Mouse (Mus musculus): ENCODE data around the gene Gfm2. TPM values are rescaled to one million over a fixed set of nuclear protein-coding genes. Genes with fewer than 3 reads are reported as not detected.
A peak's percentile ranks its signal among the peaks of the same experiment; 100 is the strongest.

The Gfm2 gene
- polyA plus RNA-seq, 1 experiment from 2014 or later: 28.5 TPM

GRCm38 (mm10) chr13:97176731-97177130, 39.0 kb downstream of the Gfm2 start:
- WGBS (ENCODE audit: missing documents): 93% methylated on average over 5 of the region's 5 CpGs
- H3K4me3 ChIP-seq (ENCODE audit: inconsistent target): no peak overlapping the region
- H3K27ac ChIP-seq: no peak overlapping the region
- H3K36me3 ChIP-seq (ENCODE audit: inconsistent target): peaks cover 93% of the 10 kb centered on the region
- H3K79me2 ChIP-seq (ENCODE audit: inconsistent target): no peaks in the 10 kb centered on the region

DNA sequence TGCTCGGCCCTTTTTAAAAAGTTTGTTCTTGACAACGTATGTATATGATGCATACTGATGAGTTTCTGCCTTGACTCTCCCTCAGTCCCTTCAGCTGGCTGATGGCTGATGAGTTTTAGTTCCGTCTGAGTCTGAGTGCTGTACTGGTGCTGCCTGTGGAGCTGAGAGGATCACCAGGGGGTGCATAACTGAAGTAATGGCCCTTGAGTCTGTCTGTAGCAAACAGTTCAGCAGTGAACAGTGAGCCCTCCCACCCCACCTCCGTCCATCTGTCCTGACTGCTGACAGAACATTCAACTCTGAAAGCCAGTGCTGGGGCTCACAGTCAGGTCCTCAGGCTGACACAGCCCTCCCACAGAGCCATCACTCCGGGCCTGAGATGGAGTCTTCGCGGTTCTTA, 41.2 kb downstream of the Gfm2 start:
- no peaks in the 10 kb centered on the region for H3K79me2 ChIP-seq (ENCODE audit: inconsistent target)
- no peak overlapping the region for H3K4me3 ChIP-seq (ENCODE audit: inconsistent target)
- WGBS (ENCODE audit: missing documents): 97% methylated on average over 7 of the region's 7 CpGs
- H3K36me3 ChIP-seq (ENCODE audit: inconsistent target): peaks cover 93% of the 10 kb centered on the region
- no peak overlapping the region for H3K27ac ChIP-seq

DNA sequence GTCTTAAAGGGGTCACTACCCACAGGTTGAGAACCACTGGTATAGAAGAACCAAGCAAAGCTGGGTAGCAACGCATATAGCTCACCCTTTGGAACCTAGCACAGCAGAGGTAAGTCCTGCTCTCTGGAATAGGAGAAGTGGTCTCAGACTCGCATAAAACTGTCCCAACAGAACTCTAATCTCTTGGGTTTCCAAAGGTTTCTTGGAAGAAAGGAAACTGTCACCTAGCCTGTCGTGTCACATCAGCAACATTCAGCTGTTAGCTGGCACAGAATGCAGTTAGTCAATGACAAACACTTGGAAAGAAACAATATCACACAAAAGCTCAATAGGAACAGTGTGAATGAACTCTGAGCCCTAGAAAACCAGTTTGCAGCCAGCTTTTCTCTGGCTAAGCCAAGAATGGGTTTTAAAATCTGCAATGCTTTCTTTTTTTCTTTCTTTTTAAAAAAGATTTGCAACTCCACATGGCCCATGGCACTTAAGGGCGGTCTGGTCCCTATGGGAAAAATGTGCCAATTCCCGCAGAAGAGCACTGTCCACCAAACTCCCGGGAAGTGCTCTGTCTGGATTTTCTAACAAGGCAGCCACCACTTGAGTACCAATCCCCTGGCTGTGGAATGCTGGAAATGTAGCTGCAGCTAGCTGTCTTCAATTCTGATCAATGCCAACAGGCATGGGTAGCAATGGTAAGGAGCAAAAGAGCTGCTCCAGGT, 42.5 kb downstream of the Gfm2 start:
- WGBS (ENCODE audit: missing documents): 96% methylated on average over 6 of the region's 6 CpGs
- Histone ChIP-seq H3K36me3 (ENCODE audit: inconsistent target) (peaks cover 93% of the 10 kb centered on the region), H3K4me3 (ENCODE audit: inconsistent target) (no peak overlapping the region), H3K27ac (no peak overlapping the region), H3K79me2 (ENCODE audit: inconsistent target) (no peaks in the 10 kb centered on the region)

DNA sequence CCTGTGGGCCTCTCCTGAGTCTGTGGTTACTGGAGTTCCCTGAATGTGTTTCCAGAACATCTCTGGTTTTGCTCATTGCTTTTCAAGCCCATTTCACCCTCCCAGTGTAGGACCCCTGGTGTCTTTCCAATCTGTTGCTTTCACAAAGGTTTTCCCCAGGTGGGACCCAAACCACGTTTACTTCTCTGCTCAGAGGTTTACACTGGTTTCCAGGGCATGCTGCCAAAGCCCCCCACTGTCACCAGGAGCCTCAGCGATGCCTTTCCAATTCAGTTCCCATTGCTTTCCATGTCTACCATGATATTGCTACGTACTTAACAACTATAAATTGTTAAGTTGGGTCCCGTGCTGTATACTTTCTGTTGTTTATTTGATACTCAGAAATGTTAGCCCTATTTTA, 45.1 kb downstream of the Gfm2 start:
- H3K36me3 ChIP-seq (ENCODE audit: inconsistent target): peaks cover 84% of the 10 kb centered on the region
- 89% methylated on average over 4 of the region's 4 CpGs for WGBS (ENCODE audit: missing documents)
- H3K79me2 ChIP-seq (ENCODE audit: inconsistent target): no peaks in the 10 kb centered on the region; the same call in 1 of the 2 replicates
- H3K27ac ChIP-seq: no peak overlapping the region
- H3K4me3 ChIP-seq (ENCODE audit: inconsistent target): no peak overlapping the region

GRCm38 (mm10) chr13:97184168-97184567, 46.4 kb downstream of the Gfm2 start:
- Histone ChIP-seq H3K27ac (no peak overlapping the region), H3K4me3 (ENCODE audit: inconsistent target) (no peak overlapping the region), H3K36me3 (ENCODE audit: inconsistent target) (peaks cover 72% of the 10 kb centered on the region), H3K79me2 (ENCODE audit: inconsistent target) (no peaks in the 10 kb centered on the region; the same call in 1 of the 2 replicates)
- WGBS (ENCODE audit: missing documents): 97% methylated on average over 2 of the region's 2 CpGs

GRCm38 (mm10) chr13:97184656-97185055, 46.9 kb downstream of the Gfm2 start:
- Histone ChIP-seq H3K79me2 (ENCODE audit: inconsistent target) (no peaks in the 10 kb centered on the region; the same call in 1 of the 2 replicates), H3K4me3 (ENCODE audit: inconsistent target) (no peak overlapping the region), H3K27ac (no peak overlapping the region), H3K36me3 (ENCODE audit: inconsistent target) (peaks cover 70% of the 10 kb centered on the region)
- 94% methylated on average over 5 of the region's 5 CpGs for WGBS (ENCODE audit: missing documents)

DNA sequence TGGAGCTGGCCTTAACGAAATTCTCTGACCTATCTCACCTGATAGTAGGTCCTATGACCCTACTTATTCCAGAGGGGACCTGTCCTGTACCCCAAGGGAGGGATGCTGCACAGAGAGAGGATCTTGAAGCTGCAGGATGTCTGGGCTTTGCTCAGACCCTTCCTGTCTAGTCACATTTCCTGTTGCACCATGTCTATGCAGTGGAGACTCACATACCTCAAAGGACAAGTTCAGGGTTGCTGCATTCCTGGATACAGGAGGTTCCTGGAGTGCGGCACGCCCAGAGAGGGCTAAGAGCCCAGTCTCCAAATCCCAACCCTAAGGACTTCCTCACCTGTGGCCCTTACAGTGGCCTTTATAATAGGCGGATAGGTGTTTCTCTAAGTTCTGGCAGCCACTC, 48.6 kb downstream of the Gfm2 start:
- H3K27ac ChIP-seq: no peak overlapping the region
- no peaks in the 10 kb centered on the region; the same call in 1 of the 2 replicates for H3K79me2 ChIP-seq (ENCODE audit: inconsistent target)
- no peak overlapping the region for H3K4me3 ChIP-seq (ENCODE audit: inconsistent target)
- peaks cover 65% of the 10 kb centered on the region for H3K36me3 ChIP-seq (ENCODE audit: inconsistent target)
- WGBS (ENCODE audit: missing documents): 88% methylated on average over 4 of the region's 4 CpGs

DNA sequence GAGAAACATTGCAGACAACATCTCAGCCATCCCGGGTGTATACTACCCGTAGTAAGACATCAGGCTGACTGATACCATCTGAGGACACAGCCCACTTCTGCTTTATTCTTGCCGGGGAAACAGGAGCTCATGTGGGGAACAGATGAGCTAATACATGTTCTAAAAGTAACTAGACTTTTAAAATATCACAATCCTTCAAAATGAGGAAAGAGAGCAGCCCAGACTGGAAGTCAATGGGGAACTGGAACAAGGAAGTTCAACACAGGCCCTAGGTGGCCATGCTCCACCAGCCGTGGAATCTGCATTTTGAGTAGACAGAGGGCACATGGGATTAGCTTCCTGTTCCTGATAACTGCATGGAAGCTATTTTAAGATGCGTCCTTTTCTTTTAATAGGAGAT, 50.0 kb downstream of the Gfm2 start:
- WGBS (ENCODE audit: missing documents): 0% methylated on average over 5 of the region's 5 CpGs
- H3K27ac ChIP-seq: peak overlapping the region; percentile 69
- H3K36me3 ChIP-seq (ENCODE audit: inconsistent target): peaks cover 59% of the 10 kb centered on the region
- H3K4me3 ChIP-seq (ENCODE audit: inconsistent target): no peak overlapping the region
- peaks cover 5% of the 10 kb centered on the region; the same call in 1 of the 2 replicates for H3K79me2 ChIP-seq (ENCODE audit: inconsistent target)

GRCm38 (mm10) chr13:97192649-97193048, 54.9 kb downstream of the Gfm2 start:
- Histone ChIP-seq H3K79me2 (ENCODE audit: inconsistent target) (peaks cover 53% of the 10 kb centered on the region), H3K4me3 (ENCODE audit: inconsistent target) (no peak overlapping the region), H3K27ac (no peak overlapping the region), H3K36me3 (ENCODE audit: inconsistent target) (peaks cover 23% of the 10 kb centered on the region)
- 98% methylated on average over 11 of the region's 11 CpGs for WGBS (ENCODE audit: missing documents)

DNA sequence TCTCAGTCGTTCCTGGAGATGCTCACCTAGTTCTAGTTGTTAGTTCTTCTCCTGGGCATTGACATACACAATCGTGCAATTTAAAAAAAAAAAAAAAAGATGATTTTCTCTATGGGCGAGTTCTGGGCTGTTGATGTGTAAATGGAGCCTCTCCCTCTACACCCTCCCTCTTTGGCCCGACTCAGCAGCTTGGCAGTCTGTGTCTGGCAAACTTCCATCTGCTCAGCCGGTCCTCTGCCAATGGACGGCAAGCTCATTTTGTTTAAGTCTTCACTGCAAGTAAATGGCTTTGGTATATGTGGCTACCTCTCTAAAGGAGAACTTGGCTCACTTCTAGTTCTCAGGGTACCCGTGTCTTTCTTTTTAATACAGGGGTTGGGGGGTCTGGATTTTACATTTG, 55.7 kb downstream of the Gfm2 start:
- no peak overlapping the region for H3K27ac ChIP-seq
- H3K79me2 ChIP-seq (ENCODE audit: inconsistent target): peaks cover 55% of the 10 kb centered on the region
- 73% methylated on average over 7 of the region's 7 CpGs for WGBS (ENCODE audit: missing documents)
- H3K4me3 ChIP-seq (ENCODE audit: inconsistent target): no peak overlapping the region
- H3K36me3 ChIP-seq (ENCODE audit: inconsistent target): peaks cover 23% of the 10 kb centered on the region

DNA sequence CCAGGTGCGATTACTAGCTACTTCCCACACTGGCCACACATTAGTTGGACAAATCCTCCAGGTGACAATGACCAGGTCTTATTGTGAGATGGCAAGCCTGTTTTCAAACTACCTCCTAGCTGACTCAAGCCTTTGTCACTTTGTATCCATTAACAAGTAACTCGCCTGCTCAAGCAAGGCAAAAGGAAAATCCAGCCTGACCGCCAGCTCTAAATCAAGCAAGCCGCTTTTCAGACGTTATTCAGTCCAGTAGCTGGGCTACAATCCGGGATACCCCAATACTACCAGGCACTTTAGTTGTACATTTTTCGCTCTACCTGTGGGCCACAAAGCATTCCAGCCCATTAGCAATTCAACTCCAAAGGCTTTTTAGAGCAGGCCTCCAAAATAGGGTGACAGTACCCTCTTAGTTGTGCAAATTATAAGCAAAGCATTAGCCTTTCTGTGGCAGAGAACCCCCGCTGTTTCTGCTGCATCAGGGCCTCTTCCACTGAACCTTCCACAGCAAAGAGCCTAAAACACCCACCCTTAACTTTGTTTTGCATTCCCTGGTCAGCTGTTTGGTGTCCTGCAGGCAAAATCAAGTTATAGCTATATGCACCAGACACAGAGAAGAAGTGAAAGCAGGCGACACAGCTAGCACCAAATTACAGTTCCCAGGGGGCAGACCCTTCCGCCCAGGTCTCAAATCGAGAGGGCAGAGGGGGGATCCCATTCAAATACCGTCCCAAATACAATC, 58.6 kb downstream of the Gfm2 start:
- Histone ChIP-seq H3K79me2 (ENCODE audit: inconsistent target) (peaks cover 55% of the 10 kb centered on the region), H3K36me3 (ENCODE audit: inconsistent target) (peaks cover 7% of the 10 kb centered on the region; the same call in 1 of the 2 replicates), H3K27ac (peak overlapping the region; percentile 65), H3K4me3 (ENCODE audit: inconsistent target) (peak overlapping the region; percentile 69)
- 75% methylated on average over 12 of the region's 12 CpGs for WGBS (ENCODE audit: missing documents)

- Histone ChIP-seq H3K27ac (peak overlapping the region; percentile 65), H3K4me3 (ENCODE audit: inconsistent target) (peak overlapping the region; percentile 69), H3K36me3 (ENCODE audit: inconsistent target) (peaks cover 3% of the 10 kb centered on the region; the same call in 1 of the 2 replicates), H3K79me2 (ENCODE audit: inconsistent target) (peaks cover 52% of the 10 kb centered on the region)
- 60% methylated on average over 2 of the region's 2 CpGs for WGBS (ENCODE audit: missing documents)
Observed at GRCm38 (mm10) chr13:97196925-97197218, 59.1 kb downstream of the Gfm2 start.

GRCm38 (mm10) chr13:97197932-97198562, 60.3 kb downstream of the Gfm2 start, which contains the start of gene Hexb:
Gene Hexb (minus strand): TSS chr13:97198357.
- no peaks in the 10 kb centered on the region for H3K36me3 ChIP-seq (ENCODE audit: inconsistent target)
- peak within 1 kb of the TSS; percentile 65 for H3K27ac ChIP-seq
- H3K4me3 ChIP-seq (ENCODE audit: inconsistent target): peak within 1 kb of the TSS; percentile 69
- H3K79me2 ChIP-seq (ENCODE audit: inconsistent target): peaks cover 48% of the 10 kb centered on the region
- WGBS (ENCODE audit: missing documents): under 1% methylated on average over 42 of the region's 45 CpGs

DNA sequence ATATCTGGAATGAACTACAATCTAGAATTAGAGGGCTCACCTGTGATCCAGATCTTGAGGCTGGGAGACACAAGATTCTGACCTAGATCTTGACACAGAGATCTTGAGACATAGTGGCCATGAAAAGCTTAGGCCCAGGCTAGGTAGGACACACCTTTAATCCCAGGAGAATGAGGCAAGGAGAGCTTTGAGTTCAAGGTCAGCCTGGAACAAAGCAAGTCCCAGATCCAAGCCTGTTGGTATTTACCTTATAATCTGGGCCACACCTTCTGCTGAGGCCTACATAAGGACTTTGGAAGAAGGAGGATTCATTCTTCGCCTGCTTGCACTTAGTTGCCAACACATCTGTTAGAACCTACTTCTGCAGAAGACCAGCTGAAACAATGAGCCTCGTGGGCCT, 61.4 kb downstream of the Gfm2 start:
- 80% methylated on average over 2 of the region's 2 CpGs for WGBS (ENCODE audit: missing documents)
- H3K27ac ChIP-seq: no peak overlapping the region
- H3K79me2 ChIP-seq (ENCODE audit: inconsistent target): peaks cover 37% of the 10 kb centered on the region
- no peak overlapping the region for H3K4me3 ChIP-seq (ENCODE audit: inconsistent target)
- no peaks in the 10 kb centered on the region for H3K36me3 ChIP-seq (ENCODE audit: inconsistent target)

DNA sequence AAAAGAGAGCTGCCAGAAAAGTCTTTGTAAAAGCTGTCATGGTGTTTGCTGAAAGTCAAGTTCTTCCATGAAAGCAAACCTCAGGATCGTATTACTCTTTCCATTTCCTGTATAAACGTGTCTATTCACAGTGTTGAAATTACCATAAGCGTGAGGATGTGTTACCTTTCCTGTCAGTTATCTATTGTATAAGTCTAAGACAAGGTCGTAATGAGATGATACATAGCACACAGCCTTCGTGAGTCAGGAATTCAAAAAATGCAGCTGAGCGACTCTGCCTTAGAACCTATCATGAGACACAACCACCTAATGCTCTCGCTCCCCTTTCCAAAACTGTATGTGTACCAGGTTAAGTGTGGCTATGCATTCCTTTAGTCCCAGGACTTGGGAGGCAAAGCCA, 63.3 kb downstream of the Gfm2 start:
- Histone ChIP-seq H3K79me2 (ENCODE audit: inconsistent target) (peaks cover 18% of the 10 kb centered on the region), H3K27ac (no peak overlapping the region), H3K4me3 (ENCODE audit: inconsistent target) (no peak overlapping the region), H3K36me3 (ENCODE audit: inconsistent target) (no peaks in the 10 kb centered on the region)
- WGBS (ENCODE audit: missing documents): 86% methylated on average over 7 of the region's 7 CpGs

Measured in macrophage (primary cell).